Mouse (Mus musculus): ENCODE data around the gene Fgf18. TPM values are rescaled to one million over a fixed set of nuclear protein-coding genes. Genes with fewer than 3 reads are reported as not detected.
A peak's percentile ranks its signal among the peaks of the same experiment; 100 is the strongest.

The Fgf18 gene
- total RNA-seq, 2 experiments from 2014 or later, result 4.1 TPM

DNA sequence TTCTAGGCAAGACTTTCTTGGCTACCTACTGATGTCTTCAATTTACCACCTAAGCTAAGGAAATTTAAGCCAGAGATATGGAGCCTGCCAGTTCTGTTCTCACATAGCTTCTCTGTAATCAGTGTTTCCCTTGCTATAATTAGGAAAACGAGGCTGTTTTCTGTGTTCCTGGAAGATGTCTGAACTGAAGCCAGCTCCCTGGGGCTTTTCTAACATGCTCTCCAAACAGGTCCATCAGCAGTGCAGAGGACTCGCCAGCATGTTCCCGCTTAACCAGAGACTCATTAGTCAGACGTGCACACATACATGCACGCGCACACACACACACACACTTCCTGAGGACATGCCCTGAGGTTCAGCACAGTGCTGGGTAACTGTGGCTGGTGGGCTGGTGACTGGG, 57.3 kb downstream of the Fgf18 start:
- DNase-seq (ENCODE audit: low spot score in 2 of 2), result no peak
- H3K4me3 ChIP-seq, result no peak overlapping the region
- no peak overlapping the region for H3K27ac ChIP-seq
- TF ChIP-seq CTCF (conservative IDR thresholded peaks at IDR 0.05), result no peak

DNA sequence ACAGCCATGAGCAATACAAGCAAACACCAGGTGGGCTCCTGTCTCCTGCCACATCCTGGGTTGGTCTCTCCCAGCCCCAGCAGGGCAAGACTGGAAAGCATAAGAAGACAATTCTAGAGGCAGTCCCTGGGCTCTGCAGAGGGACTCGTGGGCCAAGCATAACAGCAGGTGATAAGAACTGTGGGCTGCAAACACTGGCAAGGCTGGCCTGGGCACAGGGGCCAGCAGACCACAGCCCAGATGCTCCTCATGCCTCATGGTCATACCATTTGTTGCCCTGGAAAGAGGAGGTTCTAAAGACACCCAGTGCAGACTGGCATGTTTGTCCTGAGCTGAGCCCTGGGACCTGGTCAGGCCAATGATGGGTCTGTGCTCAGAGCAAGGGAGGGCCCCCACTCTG, 59.0 kb downstream of the Fgf18 start:
- no peak overlapping the region for H3K4me3 ChIP-seq
- no peak for DNase-seq (ENCODE audit: low spot score in 2 of 2)
- H3K27ac ChIP-seq, result no peak overlapping the region
- TF ChIP-seq CTCF (conservative IDR thresholded peaks at IDR 0.05), result no peak

DNA sequence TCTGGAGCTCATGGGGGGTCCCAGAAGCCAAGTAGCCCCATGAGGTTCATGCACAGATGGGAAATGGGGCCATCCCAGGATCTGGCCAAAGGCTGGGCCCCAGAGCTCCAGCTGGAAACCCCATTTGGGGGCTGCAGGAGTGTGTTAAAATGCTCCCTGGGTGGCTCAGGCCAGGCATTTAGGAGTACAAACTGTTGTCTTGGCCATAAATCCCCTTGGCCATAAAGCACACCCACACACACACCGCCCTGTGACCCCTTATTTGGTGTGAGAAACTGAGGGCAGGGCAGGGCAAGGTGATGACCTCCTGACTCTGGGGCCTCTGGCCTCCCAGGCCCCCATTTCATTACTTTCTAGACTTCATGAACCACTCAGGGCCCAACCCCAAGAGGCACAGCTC, 61.2 kb downstream of the Fgf18 start:
- no peak for TF ChIP-seq CTCF (conservative IDR thresholded peaks at IDR 0.05)
- no peak overlapping the region for H3K27ac ChIP-seq
- no peak for DNase-seq (ENCODE audit: low spot score in 2 of 2)
- no peak overlapping the region for H3K4me3 ChIP-seq

DNA sequence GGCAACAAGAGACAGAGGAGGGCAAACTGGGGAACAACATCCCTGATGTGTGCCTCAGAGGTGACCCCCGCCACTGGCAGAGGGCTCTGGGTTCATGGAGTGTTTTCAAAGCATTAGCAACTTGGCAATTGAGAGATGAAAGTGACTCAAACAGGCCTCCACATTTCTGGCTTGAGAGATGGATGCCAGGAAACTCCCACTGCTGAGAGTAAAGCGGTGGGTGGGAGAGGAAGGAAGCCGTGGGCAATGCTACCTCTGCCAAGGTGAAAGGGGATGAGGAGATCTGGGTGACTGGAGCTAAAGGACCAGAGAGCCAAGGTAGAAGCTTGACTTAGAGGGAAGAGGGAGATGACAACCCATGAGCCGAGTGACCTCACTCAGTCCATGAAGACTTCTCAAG, 61.7 kb downstream of the Fgf18 start:
- no peak overlapping the region for H3K27ac ChIP-seq
- H3K4me3 ChIP-seq, result no peak overlapping the region
- no peak for TF ChIP-seq CTCF (conservative IDR thresholded peaks at IDR 0.05)
- no peak for DNase-seq (ENCODE audit: low spot score in 2 of 2)

DNA sequence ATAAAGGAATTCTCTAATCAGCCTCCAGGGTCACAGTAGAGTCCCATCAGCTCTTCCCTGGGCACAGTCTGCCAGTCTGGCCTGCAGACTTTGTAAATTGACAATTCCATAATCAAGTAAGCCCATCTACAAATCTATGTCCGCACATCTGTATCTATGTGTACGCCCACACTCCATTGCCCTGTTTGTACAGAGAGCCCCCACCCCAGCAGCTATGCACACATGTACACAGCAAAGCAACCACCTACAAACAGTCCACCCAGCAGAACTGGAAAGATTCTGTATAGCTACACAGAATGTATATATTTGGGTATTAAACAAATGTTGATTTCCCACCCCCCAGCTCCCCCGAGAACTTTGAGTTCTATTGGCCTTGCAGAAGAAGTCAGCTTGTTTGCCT, 62.1 kb downstream of the Fgf18 start:
- H3K27ac ChIP-seq, result no peak overlapping the region
- no peak for TF ChIP-seq CTCF (conservative IDR thresholded peaks at IDR 0.05)
- no peak for DNase-seq (ENCODE audit: low spot score in 2 of 2)
- no peak overlapping the region for H3K4me3 ChIP-seq

DNA sequence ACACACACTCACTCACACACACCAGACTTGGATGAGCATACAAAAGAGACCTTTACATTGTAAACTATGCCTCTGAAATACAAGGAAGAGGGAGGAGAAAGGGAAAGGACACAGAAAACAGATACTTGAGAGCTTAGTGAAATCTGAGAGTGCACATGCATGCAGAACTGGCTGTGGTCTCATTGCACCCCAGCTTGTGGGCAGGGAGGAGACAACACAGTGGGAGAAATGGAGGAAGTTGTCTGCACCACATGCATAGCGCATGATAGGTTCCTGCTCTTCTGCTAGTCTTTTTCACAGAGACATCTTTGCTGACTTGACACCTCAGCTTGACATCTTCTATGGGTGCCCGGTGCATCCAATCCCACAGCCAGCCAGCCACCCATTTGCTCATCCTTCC, 63.2 kb downstream of the Fgf18 start:
- TF ChIP-seq CTCF (conservative IDR thresholded peaks at IDR 0.05), result no peak
- DNase-seq (ENCODE audit: low spot score in 2 of 2), result no peak

DNA sequence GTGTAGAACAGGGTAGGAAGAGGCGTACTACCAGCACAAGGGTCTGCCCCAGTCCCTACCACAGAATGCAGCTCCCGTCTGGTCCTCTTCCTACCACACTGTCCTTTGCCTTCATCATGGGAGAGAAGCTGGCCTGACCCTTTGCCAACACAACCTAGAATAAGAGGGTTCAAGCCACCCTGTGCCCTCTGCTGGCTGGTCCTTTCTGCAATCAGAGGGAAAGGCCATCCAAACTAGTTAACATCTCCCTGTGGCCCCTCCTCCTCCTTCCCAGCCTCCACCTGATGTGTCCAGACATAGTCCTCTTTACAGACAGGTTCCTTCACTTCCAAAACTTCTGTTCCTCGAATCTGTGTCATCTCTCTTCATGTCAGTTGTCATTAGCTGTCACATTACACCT, 66.0 kb downstream of the Fgf18 start:
- Histone ChIP-seq H3K4me3 (no peak overlapping the region), H3K27ac (no peak overlapping the region)
- DNase-seq (ENCODE audit: low spot score in 2 of 2), result no peak
- no peak for TF ChIP-seq CTCF (conservative IDR thresholded peaks at IDR 0.05)

More for the DNA sequence above, 63.2 kb downstream of the Fgf18 start:
- H3K27ac ChIP-seq, result no peak overlapping the region
- H3K4me3 ChIP-seq, result no peak overlapping the region

DNA sequence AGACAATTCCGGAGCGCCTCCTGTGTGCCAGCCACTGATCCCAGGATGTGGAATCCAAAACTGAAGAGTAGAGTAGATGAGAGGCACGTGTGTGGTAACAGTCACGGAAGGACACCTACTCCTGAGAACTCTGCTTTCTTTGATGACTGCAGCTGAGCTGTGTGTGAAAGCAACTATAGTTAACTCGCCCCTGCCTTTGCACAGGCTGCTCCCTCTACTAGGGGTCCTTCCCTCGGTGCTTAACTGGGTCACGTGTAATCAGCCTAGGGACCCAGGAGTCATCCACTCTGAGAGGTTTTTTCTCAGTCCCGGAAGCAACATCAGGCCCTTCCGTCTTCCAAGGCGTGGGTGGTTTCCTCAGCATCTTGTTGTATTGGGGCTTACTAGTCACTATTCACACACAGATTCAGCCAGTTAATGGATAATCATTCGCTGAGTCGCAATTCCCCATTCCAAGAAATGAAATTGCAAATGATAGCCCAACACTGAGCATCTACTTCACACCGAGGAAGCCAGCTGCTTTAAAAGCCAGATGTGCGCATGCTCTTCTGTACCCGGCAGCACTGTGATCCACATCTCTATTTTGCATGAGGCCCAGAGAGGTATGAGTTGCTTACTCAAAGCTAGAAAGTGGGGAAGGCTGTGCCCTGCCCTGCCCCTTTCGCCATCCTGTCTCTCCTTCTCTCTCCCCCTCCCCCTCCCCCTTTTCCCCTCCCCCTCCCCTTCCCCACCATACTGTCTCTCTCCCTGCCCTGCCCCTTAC, 67.0 kb downstream of the Fgf18 start:
- Histone ChIP-seq H3K27ac (no peak overlapping the region), H3K4me3 (no peak overlapping the region)
- no peak for TF ChIP-seq CTCF (conservative IDR thresholded peaks at IDR 0.05)
- DNase-seq (ENCODE audit: low spot score in 2 of 2), result no peak

DNA sequence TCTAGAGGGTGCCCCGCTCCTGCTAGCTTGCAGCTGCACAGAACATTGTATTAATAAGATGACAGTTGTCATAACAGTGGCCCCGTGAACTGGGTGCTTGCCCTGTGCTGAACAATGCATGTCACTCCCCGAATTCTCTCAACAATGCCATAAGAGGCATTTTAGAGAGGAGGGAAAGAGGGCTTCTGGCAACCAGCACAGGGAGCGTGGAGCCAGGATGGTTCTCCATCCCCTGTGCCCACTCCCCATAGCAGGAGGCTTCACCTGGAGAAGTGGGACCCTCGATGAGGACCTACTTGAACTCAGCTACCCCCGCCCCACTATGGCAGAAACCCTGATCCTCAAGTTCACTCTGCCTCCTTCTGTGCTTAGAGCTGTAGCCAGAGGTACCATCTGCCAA, 67.8 kb downstream of the Fgf18 start:
- no peak overlapping the region for H3K4me3 ChIP-seq
- no peak for DNase-seq (ENCODE audit: low spot score in 2 of 2)
- H3K27ac ChIP-seq, result no peak overlapping the region
- no peak for TF ChIP-seq CTCF (conservative IDR thresholded peaks at IDR 0.05)

DNA sequence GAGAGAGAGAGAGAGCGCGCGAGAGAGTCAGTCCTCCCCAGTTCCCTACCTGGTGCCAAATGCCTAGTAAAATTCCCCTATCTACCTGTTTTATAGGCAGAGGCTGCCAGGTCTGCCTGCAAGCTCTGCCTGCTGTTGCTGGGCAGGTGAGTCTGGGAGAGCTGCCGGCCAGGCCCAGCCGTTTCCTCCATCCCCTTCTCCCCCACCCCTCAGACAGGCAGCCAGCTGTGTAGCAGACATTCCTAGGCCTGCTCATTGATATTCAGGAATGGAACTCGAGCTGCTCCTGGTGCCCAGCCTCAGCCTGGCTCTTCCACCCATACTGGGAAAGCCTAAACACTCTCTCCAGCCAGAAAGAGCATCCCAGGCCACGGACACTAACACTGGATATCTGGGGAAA, 69.2 kb downstream of the Fgf18 start:
- no peak overlapping the region for H3K27ac ChIP-seq
- no peak for TF ChIP-seq CTCF (conservative IDR thresholded peaks at IDR 0.05)
- no peak overlapping the region for H3K4me3 ChIP-seq
- DNase-seq (ENCODE audit: low spot score in 2 of 2), result no peak

DNA sequence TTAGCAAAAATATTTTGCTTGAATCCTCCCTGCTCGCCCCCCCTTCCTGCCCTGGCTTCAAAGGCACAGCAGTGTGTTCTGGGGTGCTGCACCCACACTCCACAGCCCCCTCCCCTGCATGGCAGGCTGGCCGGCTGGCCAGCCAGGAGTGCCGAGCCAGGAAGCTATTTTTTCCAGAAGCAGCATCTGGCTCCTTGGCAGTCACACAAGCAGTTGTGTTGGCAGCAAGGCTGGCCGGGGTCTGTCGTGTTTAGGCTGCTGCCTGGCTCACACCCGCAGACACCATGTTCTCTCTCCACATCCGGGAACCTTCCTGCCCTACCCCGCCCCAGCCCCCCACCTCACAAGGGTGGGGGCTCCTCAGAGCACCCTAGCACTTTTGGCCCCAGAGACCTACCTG, 71.9 kb downstream of the Fgf18 start:
- TF ChIP-seq CTCF (conservative IDR thresholded peaks at IDR 0.05), result no peak
- H3K4me3 ChIP-seq, result no peak overlapping the region
- no peak overlapping the region for H3K27ac ChIP-seq
- peak; percentile 25 to 32 for DNase-seq (ENCODE audit: low spot score in 2 of 2)

DNA sequence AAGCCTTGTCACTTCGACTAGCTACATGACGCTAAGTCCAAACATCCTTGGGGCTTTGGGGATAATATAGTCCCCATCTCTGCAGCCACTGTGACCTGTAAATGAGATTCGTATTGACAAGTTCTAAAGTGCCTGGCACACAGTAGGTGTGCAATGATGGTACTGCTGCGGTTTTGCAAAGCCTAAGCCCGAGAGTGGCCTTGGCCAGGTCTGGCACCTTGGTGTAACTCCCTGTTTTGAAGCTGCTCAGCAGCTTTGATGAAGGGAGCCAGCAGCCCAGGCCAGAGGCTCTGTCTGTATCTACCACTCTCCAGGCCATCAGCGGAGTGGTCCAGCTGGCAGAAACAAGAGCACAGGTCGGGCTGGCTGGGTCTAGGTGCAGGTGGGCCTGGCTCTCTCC, 72.7 kb downstream of the Fgf18 start:
- Histone ChIP-seq H3K27ac (no peak overlapping the region), H3K4me3 (no peak overlapping the region)
- TF ChIP-seq CTCF (conservative IDR thresholded peaks at IDR 0.05), result no peak
- no peak for DNase-seq (ENCODE audit: low spot score in 2 of 2)

DNA sequence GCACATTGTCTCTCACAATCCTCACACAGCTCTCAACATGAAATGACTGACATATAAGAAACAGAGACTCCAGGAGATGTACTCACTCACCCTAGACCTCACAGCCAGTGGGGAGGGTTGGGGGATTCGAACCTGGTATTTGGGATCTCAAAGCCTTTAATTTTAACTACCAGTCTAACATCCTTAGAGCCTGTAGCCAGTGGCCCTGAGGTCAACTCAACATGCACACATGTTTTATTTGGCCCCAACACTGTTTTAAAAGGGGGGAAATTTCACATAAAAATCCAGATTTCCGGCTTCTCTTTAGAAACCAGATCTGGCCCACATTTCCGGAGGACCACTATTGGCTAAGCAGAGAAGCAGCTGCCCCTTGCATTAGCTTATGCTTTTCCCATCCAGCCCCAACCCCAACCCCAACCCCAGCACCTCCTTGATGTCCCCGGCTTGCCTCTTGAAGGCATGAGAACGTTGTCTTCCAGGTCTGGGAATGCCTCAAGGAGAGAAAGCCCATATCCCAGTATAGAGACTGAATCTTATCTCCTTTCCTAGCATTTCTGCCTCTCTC, 75.8 kb downstream of the Fgf18 start:
- no peak for DNase-seq (ENCODE audit: low spot score in 2 of 2)
- H3K27ac ChIP-seq, result no peak overlapping the region
- TF ChIP-seq CTCF (conservative IDR thresholded peaks at IDR 0.05), result no peak
- no peak overlapping the region for H3K4me3 ChIP-seq

DNA sequence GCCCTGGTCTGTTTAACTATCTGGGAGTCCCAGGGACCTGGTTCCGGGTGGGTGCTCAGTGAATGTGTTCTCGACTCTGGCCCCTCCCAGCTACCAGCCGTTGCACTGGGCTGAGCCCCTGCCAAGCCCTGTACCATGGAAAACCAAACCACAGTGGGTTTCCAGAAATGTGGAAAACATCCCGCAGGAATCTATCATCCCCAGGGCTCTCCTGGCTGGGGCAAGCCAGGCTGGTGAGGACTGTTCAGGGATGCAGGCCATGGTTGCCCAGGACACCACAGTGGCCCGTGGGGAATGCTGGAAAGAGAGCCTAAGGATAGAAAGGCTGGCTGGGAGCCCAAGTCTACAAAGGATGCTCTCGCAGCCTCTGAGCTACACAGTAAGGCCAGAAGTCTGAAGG, 76.7 kb downstream of the Fgf18 start:
- Histone ChIP-seq H3K27ac (no peak overlapping the region), H3K4me3 (no peak overlapping the region)
- no peak for TF ChIP-seq CTCF (conservative IDR thresholded peaks at IDR 0.05)
- DNase-seq (ENCODE audit: low spot score in 2 of 2), result peak; percentile 35 to 50

Other genes with a start within 250 kb of the Fgf18 start
- 100 to 1,000 TPM; 183 to 184 TPM for gene Npm1, start 15.8 kb upstream of the Fgf18 start, total RNA-seq (2021)
- gene Tlx3, start 56.2 kb upstream of the Fgf18 start, total RNA-seq (2021), result not detected
- under 1 TPM in 1 of 2 experiments, not detected in 1; 0.38 TPM for gene Gm12117, start 129.3 kb upstream of the Fgf18 start, total RNA-seq (2021)

All from layer of hippocampus, adult 2 months (tissue).